Mouse (Mus musculus): ENCODE measurements at regions not wholly inside any gene's neighbourhood (a gene's known extent, or its start where the extent isn't known, plus 50 kb on each side); places are given as distances from the start of the nearest gene placed in this dataset.

- H3K36me3 ChIP-seq (ENCODE audit: control insufficient read depth, insufficient read depth): no peaks in the 10 kb centered on the region
- no peak for TF ChIP-seq CTCF (IDR thresholded peaks at IDR 0.05; ENCODE audit: low read depth)
- WGBS: 79% methylated on average over 10 of the region's 10 CpGs
- ATAC-seq: no peak
- H3K9me3 ChIP-seq (ENCODE audit: control insufficient read depth): no peaks in the 10 kb centered on the region
- no peak overlapping the region for H3K27ac ChIP-seq (ENCODE audit: low read depth, low read length)
- no peaks in the 10 kb centered on the region for H3K4me1 ChIP-seq (replicated peaks; ENCODE audit: control insufficient read depth, insufficient read depth, low read length)
- H3K9ac ChIP-seq (ENCODE audit: low read depth, low read length): no peak overlapping the region
- H3K4me2 ChIP-seq (replicated peaks; ENCODE audit: low read depth): no peak overlapping the region
- H3K4me3 ChIP-seq (ENCODE audit: low read depth, low read length): no peak overlapping the region
- H3K27me3 ChIP-seq (replicated peaks; ENCODE audit: control insufficient read depth, insufficient read depth, low read length): no peaks in the 10 kb centered on the region
Measured at GRCm38 (mm10) chr3:51089036-51089669, 135.1 kb upstream of the Noct start.

GRCm38 (mm10) chr3:51091478-51091877, 132.8 kb upstream of the Noct start:
- 66% methylated on average over 4 of the region's 4 CpGs for WGBS
- no peaks in the 10 kb centered on the region for H3K27me3 ChIP-seq (replicated peaks; ENCODE audit: control insufficient read depth, insufficient read depth, low read length)
- no peak overlapping the region for H3K27ac ChIP-seq (ENCODE audit: low read depth, low read length)
- ATAC-seq: no peak
- H3K4me1 ChIP-seq (replicated peaks; ENCODE audit: control insufficient read depth, insufficient read depth, low read length): no peaks in the 10 kb centered on the region
- no peaks in the 10 kb centered on the region for H3K9me3 ChIP-seq (ENCODE audit: control insufficient read depth)
- H3K36me3 ChIP-seq (ENCODE audit: control insufficient read depth, insufficient read depth): no peaks in the 10 kb centered on the region
- no peak overlapping the region for H3K9ac ChIP-seq (ENCODE audit: low read depth, low read length)
- H3K4me3 ChIP-seq (ENCODE audit: low read depth, low read length): no peak overlapping the region
- no peak for TF ChIP-seq CTCF (IDR thresholded peaks at IDR 0.05; ENCODE audit: low read depth)
- no peak overlapping the region for H3K4me2 ChIP-seq (replicated peaks; ENCODE audit: low read depth)

GRCm38 (mm10) chr3:51092079-51093028, 131.9 kb upstream of the Noct start:
- ATAC-seq: no peak
- no peak overlapping the region for H3K4me3 ChIP-seq (ENCODE audit: low read depth, low read length)
- no peak for TF ChIP-seq CTCF (IDR thresholded peaks at IDR 0.05; ENCODE audit: low read depth)

GRCm38 (mm10) chr3:51095847-51096447, 128.3 kb upstream of the Noct start:
- Histone ChIP-seq H3K4me3 (ENCODE audit: low read depth, low read length) (no peak overlapping the region), H3K36me3 (ENCODE audit: control insufficient read depth, insufficient read depth) (no peaks in the 10 kb centered on the region), H3K4me2 (replicated peaks; ENCODE audit: low read depth) (no peak overlapping the region)

More at GRCm38 (mm10) chr3:51092079-51093028, 131.9 kb upstream of the Noct start:
- Histone ChIP-seq H3K4me1 (replicated peaks; ENCODE audit: control insufficient read depth, insufficient read depth, low read length) (no peaks in the 10 kb centered on the region), H3K4me2 (replicated peaks; ENCODE audit: low read depth) (no peak overlapping the region), H3K27me3 (replicated peaks; ENCODE audit: control insufficient read depth, insufficient read depth, low read length) (no peaks in the 10 kb centered on the region), H3K27ac (ENCODE audit: low read depth, low read length) (no peak overlapping the region), H3K9ac (ENCODE audit: low read depth, low read length) (no peak overlapping the region), H3K36me3 (ENCODE audit: control insufficient read depth, insufficient read depth) (no peaks in the 10 kb centered on the region), H3K9me3 (ENCODE audit: control insufficient read depth) (no peaks in the 10 kb centered on the region)
- 51% methylated on average over 12 of the region's 12 CpGs for WGBS

GRCm38 (mm10) chr3:51096545-51096944, 127.7 kb upstream of the Noct start:
- H3K9ac ChIP-seq (ENCODE audit: low read depth, low read length): no peak overlapping the region
- no peaks in the 10 kb centered on the region for H3K4me1 ChIP-seq (replicated peaks; ENCODE audit: control insufficient read depth, insufficient read depth, low read length)
- 55% methylated on average over 6 of the region's 6 CpGs for WGBS
- H3K27me3 ChIP-seq (replicated peaks; ENCODE audit: control insufficient read depth, insufficient read depth, low read length): no peaks in the 10 kb centered on the region
- H3K9me3 ChIP-seq (ENCODE audit: control insufficient read depth): no peaks in the 10 kb centered on the region
- ATAC-seq: no peak
- no peak for TF ChIP-seq CTCF (IDR thresholded peaks at IDR 0.05; ENCODE audit: low read depth)
- H3K27ac ChIP-seq (ENCODE audit: low read depth, low read length): no peak overlapping the region
- no peaks in the 10 kb centered on the region for H3K36me3 ChIP-seq (ENCODE audit: control insufficient read depth, insufficient read depth)
- no peak overlapping the region for H3K4me3 ChIP-seq (ENCODE audit: low read depth, low read length)
- H3K4me2 ChIP-seq (replicated peaks; ENCODE audit: low read depth): no peak overlapping the region

More at GRCm38 (mm10) chr3:51095847-51096447, 128.3 kb upstream of the Noct start:
- Histone ChIP-seq H3K9ac (ENCODE audit: low read depth, low read length) (no peak overlapping the region), H3K27me3 (replicated peaks; ENCODE audit: control insufficient read depth, insufficient read depth, low read length) (no peaks in the 10 kb centered on the region), H3K4me1 (replicated peaks; ENCODE audit: control insufficient read depth, insufficient read depth, low read length) (no peaks in the 10 kb centered on the region), H3K9me3 (ENCODE audit: control insufficient read depth) (no peaks in the 10 kb centered on the region), H3K27ac (ENCODE audit: low read depth, low read length) (no peak overlapping the region)
- TF ChIP-seq CTCF (IDR thresholded peaks at IDR 0.05; ENCODE audit: low read depth): no peak
- WGBS: 48% methylated on average over 14 of the region's 14 CpGs
- ATAC-seq: no peak

- no peak for TF ChIP-seq CTCF (IDR thresholded peaks at IDR 0.05; ENCODE audit: low read depth)
- no peaks in the 10 kb centered on the region for H3K27me3 ChIP-seq (replicated peaks; ENCODE audit: control insufficient read depth, insufficient read depth, low read length)
- no peak overlapping the region for H3K4me3 ChIP-seq (ENCODE audit: low read depth, low read length)
- WGBS: 68% methylated on average over 10 of the region's 10 CpGs
- H3K4me1 ChIP-seq (replicated peaks; ENCODE audit: control insufficient read depth, insufficient read depth, low read length): no peaks in the 10 kb centered on the region
- no peak overlapping the region for H3K27ac ChIP-seq (ENCODE audit: low read depth, low read length)
- H3K9me3 ChIP-seq (ENCODE audit: control insufficient read depth): no peaks in the 10 kb centered on the region
- H3K4me2 ChIP-seq (replicated peaks; ENCODE audit: low read depth): no peak overlapping the region
- no peak for ATAC-seq
- no peaks in the 10 kb centered on the region for H3K36me3 ChIP-seq (ENCODE audit: control insufficient read depth, insufficient read depth)
- no peak overlapping the region for H3K9ac ChIP-seq (ENCODE audit: low read depth, low read length)
Measured at GRCm38 (mm10) chr3:51097362-51097761, 126.9 kb upstream of the Noct start.
